Mouse (Mus musculus): ENCODE results near the gene Rhbdd1. TPM values are rescaled to one million over a fixed set of nuclear protein-coding genes. Genes with fewer than 3 reads are reported as not detected.
A peak's percentile ranks its signal among the peaks of the same experiment; 100 is the strongest.

The Rhbdd1 gene
- polyA plus RNA-seq, 1 experiment from 2014 or later: 36.5 TPM

GRCm38 (mm10) chr1:82475821-82476220 lies 159.6 kb downstream of the Rhbdd1 start:
- POLR2A ChIA-PET: no interaction called here

DNA sequence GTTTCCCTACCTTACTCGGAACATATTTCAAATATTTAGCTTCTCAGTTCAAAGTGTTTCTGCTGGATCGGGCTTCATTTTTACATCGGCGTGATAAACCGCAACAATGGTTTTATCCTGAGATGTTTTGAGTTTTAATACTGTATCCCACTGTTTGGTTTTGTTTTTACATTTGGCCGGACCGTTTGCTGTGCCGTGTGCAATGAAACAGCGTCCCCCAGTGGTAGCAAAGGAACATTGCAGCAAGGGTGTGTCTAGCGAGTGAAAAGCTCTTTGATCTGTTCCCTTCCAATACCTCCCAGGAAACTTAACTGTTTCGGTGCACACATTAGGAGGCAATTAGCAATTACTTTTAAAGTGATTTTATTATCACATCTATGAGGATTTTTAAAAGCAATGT lies 160.0 kb downstream of the Rhbdd1 start:
- ATAC-seq: no peak
- in situ Hi-C loops (cut with MboI; ENCODE audit: low pct_unique_long_range_greater_than_20kb): no loop called here
- POLR2A ChIA-PET: no interaction called here

More at GRCm38 (mm10) chr1:82475821-82476220, 159.6 kb downstream of the Rhbdd1 start:
- CTCF ChIA-PET: interaction anchor here (1.7 to 1.9 kb wide), 2 partner anchors 11 to 1156 kb away, joined by 3 to 5 read pairs; no protein-coding TSS in a partner anchor
- in situ Hi-C loops (cut with MboI; ENCODE audit: low pct_unique_long_range_greater_than_20kb): no loop called here
- TF ChIP-seq CTCF (IDR thresholded peaks at IDR 0.05): no peak
- H3K27me3 ChIP-seq: no peaks in the 10 kb centered on the region
- no peak for DNase-seq (ENCODE audit: low read depth, low spot score)
- ATAC-seq: no peak

DNA sequence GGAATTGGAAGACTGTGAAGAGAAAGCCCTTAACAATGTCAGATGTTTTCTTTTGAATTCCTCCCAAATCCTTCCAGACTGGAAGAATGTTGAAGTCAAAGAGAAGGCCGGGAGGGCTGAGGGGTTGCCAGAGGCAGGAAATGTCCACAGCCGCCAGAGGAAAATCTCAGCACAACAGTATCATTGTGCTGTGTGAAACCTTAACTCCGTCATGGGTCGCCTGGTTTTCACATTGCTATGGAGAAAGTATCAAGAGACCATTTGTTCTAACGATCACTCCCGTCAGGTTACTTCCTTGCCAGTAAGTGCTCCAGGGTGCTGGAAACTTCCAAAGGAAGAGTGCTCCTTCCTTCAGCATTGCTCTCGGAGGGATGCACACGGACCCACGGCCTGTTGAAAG lies 160.5 kb downstream of the Rhbdd1 start:
- ChIA-PET POLR2A (no interaction called here), CTCF (interaction anchor here (0.8 to 1.9 kb wide), 3 partner anchors 12 to 1157 kb away, joined by 3 to 5 read pairs (median 3); no protein-coding TSS in a partner anchor)
- no peaks in the 10 kb centered on the region for H3K27me3 ChIP-seq
- in situ Hi-C loops (cut with MboI; ENCODE audit: low pct_unique_long_range_greater_than_20kb): no loop called here
- no peak for DNase-seq (ENCODE audit: low read depth, low spot score)
- ATAC-seq: no peak
- TF ChIP-seq CTCF (IDR thresholded peaks at IDR 0.05): no peak

More for the DNA sequence above, 160.0 kb downstream of the Rhbdd1 start:
- DNase-seq (ENCODE audit: low read depth, low spot score): no peak
- peak; percentile 88 for TF ChIP-seq CTCF (IDR thresholded peaks at IDR 0.05)
- no peaks in the 10 kb centered on the region for H3K27me3 ChIP-seq
- CTCF ChIA-PET: interaction anchor here (0.8 to 1.9 kb wide), 3 partner anchors 11 to 1157 kb away, joined by 3 to 5 read pairs (median 3); no protein-coding TSS in a partner anchor

DNA sequence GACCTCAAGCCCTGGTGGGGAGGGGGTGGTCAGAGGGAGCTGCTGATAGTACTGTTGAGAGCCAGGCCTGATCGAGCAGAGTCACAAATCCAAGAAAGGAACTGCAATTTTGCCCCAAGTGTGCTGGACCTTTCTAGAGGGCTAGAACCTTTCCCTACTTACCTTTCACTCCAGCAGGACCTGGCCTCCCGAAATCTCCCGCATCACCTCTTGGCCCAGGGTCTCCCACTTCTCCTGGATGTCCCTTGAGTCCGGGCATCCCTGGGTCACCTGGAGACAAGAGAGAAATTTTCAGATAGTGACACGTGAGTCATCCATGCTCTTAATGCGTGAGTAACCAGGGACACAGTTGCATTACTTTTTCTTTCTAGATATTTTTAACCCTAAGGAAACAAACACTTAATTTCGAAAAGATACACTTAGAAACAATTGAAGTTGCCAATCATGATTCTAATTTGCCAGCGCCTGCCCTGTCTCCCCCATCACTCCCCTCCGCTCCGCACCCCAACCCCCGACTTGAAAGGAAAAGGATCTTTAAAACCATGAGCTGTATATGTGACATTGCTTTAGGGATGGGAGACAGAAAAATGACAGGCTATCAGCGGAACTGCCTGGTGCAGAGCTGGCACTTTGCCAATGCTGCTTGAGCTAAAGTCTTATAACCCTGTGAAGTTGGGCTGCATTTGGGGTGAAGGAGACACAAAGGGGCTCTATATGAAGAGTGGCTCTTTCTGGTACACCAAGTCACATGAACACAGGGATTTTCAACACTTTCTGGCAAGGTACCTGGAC lies 163.6 kb downstream of the Rhbdd1 start:
- in situ Hi-C loops (cut with MboI; ENCODE audit: low pct_unique_long_range_greater_than_20kb): no loop called here
- no peak for DNase-seq (ENCODE audit: low read depth, low spot score)
- no peak for ATAC-seq
- POLR2A ChIA-PET: interaction anchor here (0.6 kb wide), 1 partner anchor 157 kb away, joined by 3 read pairs; no protein-coding TSS in a partner anchor
- no peaks in the 10 kb centered on the region for H3K27me3 ChIP-seq
- CTCF ChIA-PET: interaction anchor here (1.9 kb wide), 1 partner anchor 11 kb away, joined by 5 read pairs; no protein-coding TSS in a partner anchor
- no peak for TF ChIP-seq CTCF (IDR thresholded peaks at IDR 0.05)

GRCm38 (mm10) chr1:82482371-82482770 lies 166.1 kb downstream of the Rhbdd1 start:
- no peaks in the 10 kb centered on the region for H3K27me3 ChIP-seq
- DNase-seq (ENCODE audit: low read depth, low spot score) (no peak), ATAC-seq (no peak)
- no peak for TF ChIP-seq CTCF (IDR thresholded peaks at IDR 0.05)
- ChIA-PET CTCF (interaction anchor here (1.1 kb wide), 1 partner anchor 12 kb away, joined by 3 read pairs; no protein-coding TSS in a partner anchor), POLR2A (no interaction called here)
- in situ Hi-C loops (cut with MboI; ENCODE audit: low pct_unique_long_range_greater_than_20kb): no loop called here

- H3K27me3 ChIP-seq: no peaks in the 10 kb centered on the region
- ChIA-PET POLR2A (no interaction called here), CTCF (no interaction called here)
- DNase-seq (ENCODE audit: low read depth, low spot score) (no peak), ATAC-seq (no peak)
- no peak for TF ChIP-seq CTCF (IDR thresholded peaks at IDR 0.05)
- in situ Hi-C loops (cut with MboI; ENCODE audit: low pct_unique_long_range_greater_than_20kb): no loop called here
These were observed 170.1 kb downstream of the Rhbdd1 start for GRCm38 (mm10) chr1:82486371-82486770.

DNA sequence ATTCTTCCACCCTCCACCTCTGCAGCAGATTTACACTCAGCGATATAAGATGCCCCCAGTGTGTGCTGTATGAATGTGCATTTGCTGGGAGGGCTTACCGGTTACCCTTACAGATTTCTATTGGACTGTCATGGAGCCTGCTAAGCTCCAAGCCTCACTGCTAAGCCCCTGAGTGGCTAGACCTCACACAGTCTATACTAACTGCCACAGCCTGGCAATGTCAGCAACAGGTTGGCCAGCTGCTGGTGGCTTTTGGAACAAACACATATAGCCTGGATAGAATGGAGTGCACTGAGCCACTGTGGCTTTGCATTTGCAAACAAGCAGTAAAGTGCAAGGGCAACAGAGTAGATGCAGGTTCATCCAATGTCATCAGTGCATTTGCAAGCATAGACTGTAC lies 175.7 kb downstream of the Rhbdd1 start:
- POLR2A ChIA-PET: no interaction called here
- CTCF ChIA-PET: no interaction called here
- DNase-seq (ENCODE audit: low read depth, low spot score) (no peak), ATAC-seq (no peak)
- no peak for TF ChIP-seq CTCF (IDR thresholded peaks at IDR 0.05)
- no peaks in the 10 kb centered on the region for H3K27me3 ChIP-seq
- in situ Hi-C loops (cut with MboI; ENCODE audit: low pct_unique_long_range_greater_than_20kb): no loop called here

Other genes with a start within 250 kb of the Rhbdd1 start
- gene Gm9747, start 83.3 kb upstream of the Rhbdd1 start, polyA plus RNA-seq (2021): 12.1 TPM
- gene Irs1, start 25.0 kb upstream of the Rhbdd1 start, polyA plus RNA-seq (2021): 12.8 TPM

All from Patski (cell line).